Mouse (Mus musculus): ENCODE measurements around the gene Ampd3. TPM values are rescaled to one million over a fixed set of nuclear protein-coding genes. Genes with fewer than 3 reads are reported as not detected.

Gene Ampd3
- polyA plus RNA-seq, 1 experiment from 2014 or later, result 8.8 TPM

DNA sequence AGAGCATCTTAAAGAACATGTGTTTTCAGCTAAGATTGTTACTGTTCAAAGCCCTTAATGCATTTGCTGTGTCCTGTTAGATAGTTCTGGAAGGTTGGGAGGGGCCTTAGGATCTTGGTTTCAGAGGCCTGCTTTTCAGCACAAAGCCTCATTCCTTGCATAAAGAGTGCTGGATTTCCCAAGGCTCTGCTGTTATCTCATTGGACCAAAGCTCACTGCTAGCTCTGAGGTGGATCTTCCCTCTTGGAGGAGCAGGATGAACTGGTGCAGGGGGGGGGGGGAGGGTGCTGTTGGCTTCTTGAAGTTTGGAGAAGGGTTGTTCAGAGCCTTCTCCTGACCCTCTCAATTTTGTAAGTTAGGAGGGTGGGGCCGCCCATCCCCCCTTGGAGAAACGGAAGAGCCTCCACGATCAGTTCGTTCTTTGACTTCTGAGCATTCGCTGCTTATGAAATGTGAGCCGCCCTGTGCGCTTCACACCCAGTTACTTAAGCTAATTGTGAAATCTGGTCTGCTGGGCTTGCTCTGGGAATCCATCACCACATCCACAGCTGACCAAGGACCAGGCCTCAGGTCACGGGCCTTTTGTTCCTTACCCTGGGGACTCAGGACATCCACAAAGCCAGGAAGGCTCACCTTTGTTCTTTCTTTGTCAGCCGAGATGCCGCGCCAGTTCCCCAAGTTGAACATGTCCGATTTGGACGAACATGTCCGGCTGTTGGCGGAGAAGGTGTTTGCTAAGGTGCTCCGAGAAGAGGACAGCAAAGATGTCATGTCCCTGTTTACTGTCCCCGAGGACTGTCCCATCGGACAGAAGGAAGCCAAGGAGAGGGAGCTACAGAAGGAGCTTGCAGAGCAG lies 9.4 kb downstream of the Ampd3 start:
- 73% methylated on average over 18 of the region's 18 CpGs for WGBS

DNA sequence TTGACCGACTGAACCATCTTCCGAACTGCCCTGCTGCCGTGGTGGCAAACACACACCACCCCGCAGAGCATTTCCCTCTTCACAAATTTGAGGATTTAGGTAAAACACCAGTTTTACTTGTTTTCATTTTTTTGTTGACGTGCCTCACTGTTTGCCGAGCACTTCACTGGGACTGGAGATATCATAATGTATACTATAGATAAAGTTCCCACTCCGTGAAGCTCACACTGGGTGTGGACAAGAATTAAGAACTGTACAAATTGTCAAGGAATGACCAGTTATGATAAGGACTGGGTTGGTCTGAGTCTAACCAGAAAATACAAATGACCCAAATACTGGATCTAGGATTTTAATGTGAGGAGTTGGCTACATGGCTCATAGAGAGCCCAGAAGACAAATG lies 10.9 kb downstream of the Ampd3 start:
- no peaks in the 10 kb centered on the region for H3K36me3 ChIP-seq (replicated peaks; ENCODE audit: control insufficient read depth, insufficient read depth)
- WGBS, result 97% methylated on average over 7 of the region's 7 CpGs
- no peak overlapping the region for H3K4me2 ChIP-seq (replicated peaks)
- H3K9me3 ChIP-seq (ENCODE audit: control insufficient read depth, low read length), result no peaks in the 10 kb centered on the region
- 0 out of 2 replicates have a peak overlapping the region, but pooled peaks have one; percentile 66 for H3K27ac ChIP-seq
- no peak overlapping the region for H3K4me3 ChIP-seq (replicated peaks; ENCODE audit: low read length)
- H3K27me3 ChIP-seq (ENCODE audit: control insufficient read depth, insufficient read depth, low read length), result no peaks in the 10 kb centered on the region
- peaks cover 11% of the 10 kb centered on the region for H3K4me1 ChIP-seq (replicated peaks; ENCODE audit: control insufficient read depth, insufficient read depth, low read length)
- no peak overlapping the region for H3K9ac ChIP-seq
- no peak for ATAC-seq (ENCODE audit: low FRiP score)
- no peak for DNase-seq (ENCODE audit: low spot score)

More for the DNA sequence above, 9.4 kb downstream of the Ampd3 start:
- Histone ChIP-seq H3K4me1 (replicated peaks; ENCODE audit: control insufficient read depth, insufficient read depth, low read length) (peaks cover 12% of the 10 kb centered on the region), H3K27ac (no peak overlapping the region), H3K4me3 (replicated peaks; ENCODE audit: low read length) (no peak overlapping the region), H3K9ac (no peak overlapping the region), H3K4me2 (replicated peaks) (no peak overlapping the region), H3K9me3 (ENCODE audit: control insufficient read depth, low read length) (no peaks in the 10 kb centered on the region), H3K27me3 (ENCODE audit: control insufficient read depth, insufficient read depth, low read length) (no peaks in the 10 kb centered on the region), H3K36me3 (replicated peaks; ENCODE audit: control insufficient read depth, insufficient read depth) (no peaks in the 10 kb centered on the region)
- no peak for ATAC-seq (ENCODE audit: low FRiP score)
- DNase-seq (ENCODE audit: low spot score), result no peak

DNA sequence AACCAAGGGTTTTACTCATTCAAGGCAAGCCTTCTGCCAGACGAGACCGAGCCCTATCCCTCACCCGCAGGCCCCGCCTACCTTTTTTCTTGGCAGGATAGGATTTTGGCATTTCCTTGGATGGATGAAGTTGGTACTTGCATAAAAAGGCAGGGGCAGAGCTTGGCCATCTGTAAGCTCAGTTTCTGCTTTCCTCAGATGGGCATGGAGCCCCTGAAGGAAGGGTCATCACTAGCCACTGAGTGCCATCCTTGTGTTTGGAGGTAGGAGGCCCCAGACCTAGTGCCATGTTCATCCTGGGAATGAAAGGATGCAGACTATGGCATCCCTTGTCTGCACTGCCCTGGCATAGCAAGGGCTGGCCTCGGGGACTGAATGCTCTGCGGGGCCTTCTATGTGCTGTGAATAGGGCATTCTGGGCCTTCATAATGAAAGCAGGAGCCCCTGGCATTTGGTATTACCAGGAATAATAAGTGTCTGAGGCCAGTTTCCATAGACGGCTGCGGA lies 11.7 kb downstream of the Ampd3 start:
- Histone ChIP-seq H3K36me3 (replicated peaks; ENCODE audit: control insufficient read depth, insufficient read depth) (no peaks in the 10 kb centered on the region), H3K4me3 (replicated peaks; ENCODE audit: low read length) (no peak overlapping the region), H3K9me3 (ENCODE audit: control insufficient read depth, low read length) (no peaks in the 10 kb centered on the region), H3K4me2 (replicated peaks) (no peak overlapping the region), H3K27me3 (ENCODE audit: control insufficient read depth, insufficient read depth, low read length) (no peaks in the 10 kb centered on the region), H3K9ac (no peak overlapping the region), H3K27ac (peak overlapping the region; percentile 66; the same call in 1 of the 2 replicates), H3K4me1 (replicated peaks; ENCODE audit: control insufficient read depth, insufficient read depth, low read length) (peaks cover 10% of the 10 kb centered on the region; the same call in 1 of the 2 replicates)
- DNase-seq (ENCODE audit: low spot score), result no peak
- peak; percentile 63; the same call in 1 of the 2 replicates for ATAC-seq (ENCODE audit: low FRiP score)
- WGBS, result 70% methylated on average over 8 of the region's 8 CpGs

GRCm38 (mm10) chr7:110780520-110780919 lies 12.5 kb downstream of the Ampd3 start:
- Histone ChIP-seq H3K4me1 (replicated peaks; ENCODE audit: control insufficient read depth, insufficient read depth, low read length) (peaks cover 10% of the 10 kb centered on the region; the same call in 1 of the 2 replicates), H3K27ac (peak overlapping the region; percentile 66), H3K9ac (no peak overlapping the region), H3K4me2 (replicated peaks) (no peak overlapping the region), H3K4me3 (replicated peaks; ENCODE audit: low read length) (no peak overlapping the region), H3K27me3 (ENCODE audit: control insufficient read depth, insufficient read depth, low read length) (no peaks in the 10 kb centered on the region), H3K36me3 (replicated peaks; ENCODE audit: control insufficient read depth, insufficient read depth) (no peaks in the 10 kb centered on the region), H3K9me3 (ENCODE audit: control insufficient read depth, low read length) (no peaks in the 10 kb centered on the region)
- no peak for DNase-seq (ENCODE audit: low spot score)
- 77% methylated on average over 4 of the region's 4 CpGs for WGBS
- no peak for ATAC-seq (ENCODE audit: low FRiP score)

DNA sequence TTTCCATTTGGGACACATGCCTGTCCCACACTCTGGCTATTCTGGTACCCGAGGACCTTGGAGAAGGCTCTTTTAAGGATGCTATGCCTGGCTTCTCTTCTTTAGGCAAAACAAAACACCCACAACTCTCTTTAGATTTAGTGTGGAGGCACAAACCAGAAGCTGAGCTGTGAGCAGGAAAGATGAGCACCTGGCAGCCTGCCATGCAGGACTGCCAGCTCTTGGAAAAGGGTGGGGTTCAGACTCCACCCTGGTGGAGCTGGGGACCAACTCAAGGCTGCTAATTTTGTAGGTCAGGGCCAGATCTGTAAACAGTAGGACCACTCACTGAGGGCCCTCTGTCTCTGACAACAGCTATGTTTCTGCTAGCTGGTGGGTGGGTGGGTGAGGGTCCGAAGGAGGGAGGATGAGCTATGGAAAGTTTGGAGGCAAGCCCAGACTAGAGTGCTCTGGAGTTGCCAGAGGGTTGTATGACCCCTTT lies 13.3 kb downstream of the Ampd3 start:
- no peaks in the 10 kb centered on the region for H3K9me3 ChIP-seq (ENCODE audit: control insufficient read depth, low read length)
- H3K9ac ChIP-seq, result no peak overlapping the region
- DNase-seq (ENCODE audit: low spot score) (no peak), ATAC-seq (ENCODE audit: low FRiP score) (peak; percentile 26; the same call in 1 of the 2 replicates)
- peaks cover 10% of the 10 kb centered on the region; the same call in 1 of the 2 replicates for H3K4me1 ChIP-seq (replicated peaks; ENCODE audit: control insufficient read depth, insufficient read depth, low read length)
- no peaks in the 10 kb centered on the region for H3K27me3 ChIP-seq (ENCODE audit: control insufficient read depth, insufficient read depth, low read length)
- no peak overlapping the region for H3K4me2 ChIP-seq (replicated peaks)
- H3K4me3 ChIP-seq (replicated peaks; ENCODE audit: low read length), result no peak overlapping the region
- peak overlapping the region; percentile 66; the same call in 1 of the 2 replicates for H3K27ac ChIP-seq
- WGBS, result 62% methylated on average over 2 of the region's 2 CpGs
- H3K36me3 ChIP-seq (replicated peaks; ENCODE audit: control insufficient read depth, insufficient read depth), result no peaks in the 10 kb centered on the region

- H3K36me3 ChIP-seq (replicated peaks; ENCODE audit: control insufficient read depth, insufficient read depth), result no peaks in the 10 kb centered on the region
- H3K9me3 ChIP-seq (ENCODE audit: control insufficient read depth, low read length), result no peaks in the 10 kb centered on the region
- no peak overlapping the region for H3K27ac ChIP-seq
- H3K9ac ChIP-seq, result no peak overlapping the region
- DNase-seq (ENCODE audit: low spot score) (no peak), ATAC-seq (ENCODE audit: low FRiP score) (no peak)
- peaks cover 10% of the 10 kb centered on the region; the same call in 1 of the 2 replicates for H3K4me1 ChIP-seq (replicated peaks; ENCODE audit: control insufficient read depth, insufficient read depth, low read length)
- no peak overlapping the region for H3K4me3 ChIP-seq (replicated peaks; ENCODE audit: low read length)
- no peaks in the 10 kb centered on the region for H3K27me3 ChIP-seq (ENCODE audit: control insufficient read depth, insufficient read depth, low read length)
- no peak overlapping the region for H3K4me2 ChIP-seq (replicated peaks)
- WGBS, result 64% methylated on average over 7 of the region's 7 CpGs
These were observed 14.1 kb downstream of the Ampd3 start for GRCm38 (mm10) chr7:110782135-110782534.

DNA sequence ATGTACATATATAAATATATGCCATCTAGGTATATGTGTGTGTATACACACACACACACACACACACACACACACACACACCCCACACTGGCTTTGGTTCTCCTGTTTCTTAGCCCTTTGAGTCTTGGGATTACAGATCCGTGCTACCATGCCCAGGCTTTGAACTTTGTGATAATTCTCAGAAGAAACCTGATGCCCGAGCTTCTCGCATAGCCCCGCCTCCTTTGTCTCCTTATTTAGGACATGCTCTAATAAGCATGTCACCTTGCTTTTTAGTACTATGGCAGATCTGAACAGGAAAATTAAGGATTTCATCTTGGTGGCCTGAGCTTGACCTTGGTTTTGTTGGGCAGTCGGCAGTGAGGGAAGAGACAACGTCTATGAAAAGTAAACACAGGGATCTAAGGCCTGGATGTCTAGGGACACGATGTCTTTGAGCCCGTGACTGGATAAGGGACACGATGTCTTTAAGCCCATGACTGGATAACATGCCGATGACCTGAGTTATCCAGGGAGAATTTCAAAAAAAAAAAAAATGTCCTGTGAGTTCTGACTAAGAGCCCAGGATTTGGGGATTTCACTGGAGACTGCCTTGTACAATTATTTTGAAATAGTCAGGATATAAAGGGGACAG lies 15.0 kb downstream of the Ampd3 start:
- Histone ChIP-seq H3K9me3 (ENCODE audit: control insufficient read depth, low read length) (no peaks in the 10 kb centered on the region), H3K9ac (no peak overlapping the region), H3K36me3 (replicated peaks; ENCODE audit: control insufficient read depth, insufficient read depth) (no peaks in the 10 kb centered on the region), H3K4me3 (replicated peaks; ENCODE audit: low read length) (no peak overlapping the region), H3K4me2 (replicated peaks) (no peak overlapping the region), H3K27me3 (ENCODE audit: control insufficient read depth, insufficient read depth, low read length) (no peaks in the 10 kb centered on the region), H3K4me1 (replicated peaks; ENCODE audit: control insufficient read depth, insufficient read depth, low read length) (peaks cover 10% of the 10 kb centered on the region; the same call in 1 of the 2 replicates), H3K27ac (no peak overlapping the region)
- 54% methylated on average over 10 of the region's 10 CpGs for WGBS
- ATAC-seq (ENCODE audit: low FRiP score), result no peak
- no peak for DNase-seq (ENCODE audit: low spot score)

DNA sequence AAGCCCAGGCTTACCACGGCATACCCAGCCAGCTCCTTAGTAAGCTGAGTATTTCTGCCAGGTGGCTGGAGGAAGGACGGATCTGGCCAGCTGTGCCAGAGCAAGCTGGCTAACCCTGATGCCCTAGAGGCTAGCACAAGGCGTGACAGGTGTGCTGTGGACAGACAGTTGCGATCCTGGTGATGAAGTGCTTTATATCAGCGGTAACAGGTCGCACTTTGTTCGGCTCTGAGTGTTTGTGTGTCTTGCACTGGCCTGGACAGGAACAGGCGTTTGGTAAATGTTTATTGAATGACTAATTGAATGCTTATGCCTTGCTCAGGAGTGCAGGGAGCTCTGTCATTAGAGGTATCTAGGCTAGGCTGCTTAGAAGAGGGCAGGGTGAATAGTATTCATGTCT lies 17.0 kb downstream of the Ampd3 start:
- Histone ChIP-seq H3K4me3 (replicated peaks; ENCODE audit: low read length) (no peak overlapping the region), H3K4me2 (replicated peaks) (no peak overlapping the region), H3K9me3 (ENCODE audit: control insufficient read depth, low read length) (no peaks in the 10 kb centered on the region), H3K27ac (no peak overlapping the region), H3K4me1 (replicated peaks; ENCODE audit: control insufficient read depth, insufficient read depth, low read length) (peaks cover 10% of the 10 kb centered on the region; the same call in 1 of the 2 replicates), H3K36me3 (replicated peaks; ENCODE audit: control insufficient read depth, insufficient read depth) (no peaks in the 10 kb centered on the region), H3K27me3 (ENCODE audit: control insufficient read depth, insufficient read depth, low read length) (no peaks in the 10 kb centered on the region), H3K9ac (no peak overlapping the region)
- no peak for DNase-seq (ENCODE audit: low spot score)
- ATAC-seq (ENCODE audit: low FRiP score), result no peak
- WGBS, result 82% methylated on average over 8 of the region's 8 CpGs

GRCm38 (mm10) chr7:110785741-110786146 lies 17.7 kb downstream of the Ampd3 start:
- Histone ChIP-seq H3K4me3 (replicated peaks; ENCODE audit: low read length) (no peak overlapping the region), H3K4me1 (replicated peaks; ENCODE audit: control insufficient read depth, insufficient read depth, low read length) (peaks cover 10% of the 10 kb centered on the region; the same call in 1 of the 2 replicates), H3K27ac (no peak overlapping the region), H3K9ac (no peak overlapping the region), H3K4me2 (replicated peaks) (no peak overlapping the region), H3K27me3 (ENCODE audit: control insufficient read depth, insufficient read depth, low read length) (no peaks in the 10 kb centered on the region), H3K9me3 (ENCODE audit: control insufficient read depth, low read length) (no peaks in the 10 kb centered on the region), H3K36me3 (replicated peaks; ENCODE audit: control insufficient read depth, insufficient read depth) (no peaks in the 10 kb centered on the region)
- ATAC-seq (ENCODE audit: low FRiP score) (no peak), DNase-seq (ENCODE audit: low spot score) (no peak)
- 79% methylated on average over 3 of the region's 3 CpGs for WGBS
